Mouse (Mus musculus) liver, embryonic 12.5 days (tissue): ENCODE measurements around the gene Ifitm10. TPM values are rescaled to one million over a fixed set of nuclear protein-coding genes. Genes with fewer than 3 reads are reported as not detected.

Experiments used
- ATAC-seq: fragments of 200-750 bp; cut with Nextera tagmentation; 2 replicates; pipeline ENCODE4 v1.8.0; 2017; ENCODE audit warnings: moderate number of reproducible peaks, mild to moderate bottlenecking, moderate library complexity
- H3K27ac ChIP-seq: fragments of 300-500 bp; sonication (generic); 2 replicates; pipeline ENCODE4 v1.5.1; 2016; ENCODE audit warnings: mild to moderate bottlenecking
- H3K27me3 ChIP-seq: fragments of 300-500 bp; sonication (generic); replicated peaks from 2 replicates; pipeline ENCODE4 v1.6.1; 2016; ENCODE audit warnings: mild to moderate bottlenecking, moderate library complexity
- H3K36me3 ChIP-seq: fragments of 300-500 bp; sonication (generic); 2 replicates; pipeline ENCODE4 v1.6.1; 2016; ENCODE audit warnings: mild to moderate bottlenecking, moderate library complexity
- H3K4me1 ChIP-seq: fragments of 300-500 bp; sonication (generic); 2 replicates; pipeline ENCODE4 v1.6.1; 2016
- H3K4me2 ChIP-seq: fragments of 300-500 bp; sonication (generic); 2 replicates; pipeline ENCODE4 v1.6.1; 2016; ENCODE audit warnings: mild to moderate bottlenecking, moderate library complexity
- H3K4me3 ChIP-seq: fragments of 300-500 bp; sonication (generic); 2 replicates; pipeline ENCODE4 v1.5.1; 2016; ENCODE audit warnings: mild to moderate bottlenecking, moderate library complexity
- H3K9ac ChIP-seq: fragments of 300-500 bp; sonication (generic); 2 replicates; pipeline ENCODE4 v1.6.1; 2016; ENCODE audit warnings: mild to moderate bottlenecking, moderate library complexity
- H3K9me3 ChIP-seq: fragments of 300-500 bp; sonication (generic); replicated peaks from 2 replicates; pipeline ENCODE4 v1.6.1; 2016; ENCODE audit warnings: mild to moderate bottlenecking, moderate library complexity
- WGBS: fragments of 180-500 bp; shearing (Covaris S2); methylation state at CpG from one replicate; pipeline ENCODE4 v1.1.7; 2016; ENCODE audit not compliant: insufficient replicate concordance; 5-methylcytosine and 5-hydroxymethylcytosine counted together
- polyA plus RNA-seq: library from polyadenylated mRNA; unstranded; fragments of >200 nt; fragmentation: Nextera tagmentation; extraction: Ambion mirVana; gene quantifications from 2 replicates; pipeline ENCODE4 v1.2.1, GENCODE M21; 2016

Ifitm10 gene
- polyA plus RNA-seq, 1 experiment from 2014 or later: 2.5 TPM

DNA sequence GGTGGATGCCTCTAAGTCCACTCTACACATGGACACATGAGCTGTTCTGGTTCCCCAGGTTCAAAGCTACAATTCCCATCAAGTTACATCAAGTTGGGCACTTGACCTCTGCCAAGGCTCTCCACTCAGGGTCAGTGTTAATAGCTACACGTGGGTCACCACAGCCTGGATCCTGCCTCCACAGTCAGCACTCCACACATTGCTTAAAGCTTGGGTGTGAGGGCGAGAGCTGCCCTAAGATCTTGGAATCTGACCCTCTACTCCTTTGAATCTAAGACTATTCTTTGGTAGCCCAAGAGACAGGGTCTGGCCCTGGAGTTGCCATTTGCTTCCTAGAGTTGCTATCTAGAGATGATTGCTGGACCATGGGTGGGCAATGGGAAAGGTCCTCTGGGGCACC, 15.2 kb upstream of the Ifitm10 start:
- H3K27ac ChIP-seq: peak overlapping the region; percentile 93
- H3K36me3 ChIP-seq: peaks cover 28% of the 10 kb centered on the region
- no peak for ATAC-seq
- 90% methylated on average over 2 of the region's 2 CpGs for WGBS
- H3K9ac ChIP-seq: peak overlapping the region; percentile 52; the same call in 1 of the 2 replicates
- H3K27me3 ChIP-seq: no peaks in the 10 kb centered on the region
- peaks cover 75% of the 10 kb centered on the region for H3K4me1 ChIP-seq
- H3K4me3 ChIP-seq: no peak overlapping the region
- H3K4me2 ChIP-seq: peak overlapping the region; percentile 84
- no peaks in the 10 kb centered on the region for H3K9me3 ChIP-seq

GRCm38 (mm10) chr7:142388198-142388597, 14.6 kb upstream of the Ifitm10 start:
- H3K4me2 ChIP-seq: peak overlapping the region; percentile 84
- peaks cover 34% of the 10 kb centered on the region for H3K36me3 ChIP-seq
- peak overlapping the region; percentile 81 for H3K4me3 ChIP-seq
- H3K27ac ChIP-seq: peak overlapping the region; percentile 93
- 95% methylated on average over 1 of the region's 1 CpGs for WGBS
- H3K27me3 ChIP-seq: no peaks in the 10 kb centered on the region
- H3K9me3 ChIP-seq: no peaks in the 10 kb centered on the region
- ATAC-seq: no peak
- H3K9ac ChIP-seq: peak overlapping the region; percentile 52
- H3K4me1 ChIP-seq: peaks cover 75% of the 10 kb centered on the region

GRCm38 (mm10) chr7:142387419-142388148, 14.0 kb upstream of the Ifitm10 start, which contains the start of gene Ctsd:
TSS of gene Ctsd (minus strand) at chr7:142388038.
- Histone ChIP-seq H3K4me2 (peak within 1 kb of the TSS; percentile 84), H3K4me3 (peak within 1 kb of the TSS; percentile 81), H3K9ac (peak within 1 kb of the TSS; percentile 95), H3K9me3 (no peaks in the 10 kb centered on the region), H3K27ac (peak within 1 kb of the TSS; percentile 93), H3K36me3 (peaks cover 40% of the 10 kb centered on the region), H3K4me1 (peaks cover 73% of the 10 kb centered on the region), H3K27me3 (no peaks in the 10 kb centered on the region)
- under 1% methylated on average over 55 of the region's 55 CpGs for WGBS
- ATAC-seq: peak; percentile 89

- Histone ChIP-seq H3K27ac (peak overlapping the region; percentile 93), H3K4me2 (peak overlapping the region; percentile 84), H3K4me1 (peaks cover 73% of the 10 kb centered on the region), H3K27me3 (no peaks in the 10 kb centered on the region), H3K9me3 (no peaks in the 10 kb centered on the region), H3K4me3 (peak overlapping the region; percentile 81), H3K9ac (peak overlapping the region; percentile 95), H3K36me3 (peaks cover 48% of the 10 kb centered on the region)
- peak; percentile 69 for ATAC-seq
- 41% methylated on average over 6 of the region's 6 CpGs for WGBS
Observed at GRCm38 (mm10) chr7:142386621-142387201, 13.2 kb upstream of the Ifitm10 start.

GRCm38 (mm10) chr7:142385742-142386403, 12.3 kb upstream of the Ifitm10 start:
- Histone ChIP-seq H3K4me3 (peak overlapping the region; percentile 81), H3K9me3 (no peaks in the 10 kb centered on the region), H3K36me3 (peaks cover 57% of the 10 kb centered on the region), H3K27me3 (no peaks in the 10 kb centered on the region), H3K4me2 (peak overlapping the region; percentile 84), H3K27ac (peak overlapping the region; percentile 93), H3K9ac (peak overlapping the region; percentile 95), H3K4me1 (peaks cover 74% of the 10 kb centered on the region)
- no peak for ATAC-seq
- 76% methylated on average over 3 of the region's 3 CpGs for WGBS

DNA sequence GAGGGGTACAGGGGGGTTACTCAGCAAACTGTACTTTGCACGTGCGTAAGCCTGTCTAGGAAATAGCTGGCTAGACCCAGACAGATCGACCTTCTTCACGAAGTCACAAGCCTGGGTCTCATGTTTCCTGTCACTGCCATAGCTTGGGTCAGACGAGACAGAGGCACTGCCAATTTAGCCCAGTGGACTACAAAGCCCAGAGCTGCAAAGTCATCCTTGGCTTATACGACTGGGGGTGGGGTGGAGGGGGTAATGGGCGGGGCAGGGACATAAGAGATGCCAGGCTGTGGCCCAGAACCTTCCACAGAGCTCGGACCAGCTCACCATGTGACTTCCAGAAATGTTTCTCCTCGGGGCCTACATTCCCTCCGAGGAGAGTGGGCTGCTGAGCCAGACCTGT, 10.8 kb upstream of the Ifitm10 start:
- no peaks in the 10 kb centered on the region for H3K9me3 ChIP-seq
- peak overlapping the region; percentile 84 for H3K4me2 ChIP-seq
- ATAC-seq: no peak
- H3K27me3 ChIP-seq: no peaks in the 10 kb centered on the region
- H3K4me3 ChIP-seq: 0 out of 2 replicates have a peak overlapping the region, but pooled peaks have one; percentile 81
- WGBS: 63% methylated on average over 10 of the region's 10 CpGs
- peak overlapping the region; percentile 38 for H3K9ac ChIP-seq
- H3K36me3 ChIP-seq: peaks cover 72% of the 10 kb centered on the region
- H3K27ac ChIP-seq: peak overlapping the region; percentile 93
- H3K4me1 ChIP-seq: peaks cover 84% of the 10 kb centered on the region

- no peak within 1 kb of the TSS for H3K4me3 ChIP-seq
- no peaks in the 10 kb centered on the region for H3K9me3 ChIP-seq
- H3K27ac ChIP-seq: peak within 1 kb of the TSS; percentile 93
- no peak within 1 kb of the TSS for H3K9ac ChIP-seq
- ATAC-seq: no peak
- peaks cover 90% of the 10 kb centered on the region for H3K36me3 ChIP-seq
- peaks cover 94% of the 10 kb centered on the region for H3K4me1 ChIP-seq
- no peaks in the 10 kb centered on the region for H3K27me3 ChIP-seq
- 95% methylated on average over 5 of the region's 5 CpGs for WGBS
- 0 out of 2 replicates have a peak within 1 kb of the TSS, but pooled peaks have one; percentile 84 for H3K4me2 ChIP-seq
Observed at GRCm38 (mm10) chr7:142382567-142382966, 9.0 kb upstream of the Ifitm10 start, which contains the start of gene Gm49369. TSS of gene Gm49369 (minus strand) at chr7:142382667.

- no peak for ATAC-seq
- Histone ChIP-seq H3K4me1 (peaks cover 98% of the 10 kb centered on the region), H3K9me3 (no peaks in the 10 kb centered on the region), H3K4me2 (0 out of 2 replicates have a peak overlapping the region, but pooled peaks have one; percentile 11), H3K4me3 (no peak overlapping the region), H3K27me3 (no peaks in the 10 kb centered on the region), H3K36me3 (peaks cover 99% of the 10 kb centered on the region), H3K27ac (peak overlapping the region; percentile 84), H3K9ac (no peak overlapping the region)
- 27% methylated on average over 4 of the region's 4 CpGs for WGBS
Observed at GRCm38 (mm10) chr7:142381175-142381574, 7.6 kb upstream of the Ifitm10 start.

GRCm38 (mm10) chr7:142379186-142379585, 5.6 kb upstream of the Ifitm10 start:
- H3K27ac ChIP-seq: peak overlapping the region; percentile 84
- no peak overlapping the region for H3K4me3 ChIP-seq
- H3K36me3 ChIP-seq: peaks cover 98% of the 10 kb centered on the region
- no peak for ATAC-seq
- 0 out of 2 replicates have a peak overlapping the region, but pooled peaks have one; percentile 57 for H3K4me2 ChIP-seq
- H3K9me3 ChIP-seq: no peaks in the 10 kb centered on the region
- H3K9ac ChIP-seq: no peak overlapping the region
- 76% methylated on average over 6 of the region's 6 CpGs for WGBS
- H3K27me3 ChIP-seq: peaks cover 3% of the 10 kb centered on the region; the same call in 1 of the 2 replicates
- peaks cover 98% of the 10 kb centered on the region for H3K4me1 ChIP-seq

GRCm38 (mm10) chr7:142377233-142377925, 3.8 kb upstream of the Ifitm10 start:
- H3K4me3 ChIP-seq: peak overlapping the region; percentile 25
- 38% methylated on average over 14 of the region's 14 CpGs for WGBS
- H3K27ac ChIP-seq: peak overlapping the region; percentile 84
- peak; percentile 84 for ATAC-seq
- H3K36me3 ChIP-seq: peaks cover 80% of the 10 kb centered on the region
- H3K9me3 ChIP-seq: no peaks in the 10 kb centered on the region
- H3K4me2 ChIP-seq: peak overlapping the region; percentile 57
- peak overlapping the region; percentile 41 for H3K9ac ChIP-seq
- H3K27me3 ChIP-seq: peaks cover 21% of the 10 kb centered on the region
- H3K4me1 ChIP-seq: peaks cover 96% of the 10 kb centered on the region

GRCm38 (mm10) chr7:142376096-142376495, 2.5 kb upstream of the Ifitm10 start:
- H3K27me3 ChIP-seq: peaks cover 33% of the 10 kb centered on the region

More at GRCm38 (mm10) chr7:142376096-142376495, 2.5 kb upstream of the Ifitm10 start:
- no peak for ATAC-seq
- H3K4me1 ChIP-seq: peaks cover 96% of the 10 kb centered on the region
- H3K4me3 ChIP-seq: no peak overlapping the region
- WGBS: 68% methylated on average over 4 of the region's 4 CpGs
- peak overlapping the region; percentile 84 for H3K27ac ChIP-seq
- H3K9ac ChIP-seq: peak overlapping the region; percentile 34; the same call in 1 of the 2 replicates
- no peak overlapping the region for H3K4me2 ChIP-seq
- no peaks in the 10 kb centered on the region for H3K9me3 ChIP-seq
- peaks cover 67% of the 10 kb centered on the region for H3K36me3 ChIP-seq
